In the genomic region with DNA sequence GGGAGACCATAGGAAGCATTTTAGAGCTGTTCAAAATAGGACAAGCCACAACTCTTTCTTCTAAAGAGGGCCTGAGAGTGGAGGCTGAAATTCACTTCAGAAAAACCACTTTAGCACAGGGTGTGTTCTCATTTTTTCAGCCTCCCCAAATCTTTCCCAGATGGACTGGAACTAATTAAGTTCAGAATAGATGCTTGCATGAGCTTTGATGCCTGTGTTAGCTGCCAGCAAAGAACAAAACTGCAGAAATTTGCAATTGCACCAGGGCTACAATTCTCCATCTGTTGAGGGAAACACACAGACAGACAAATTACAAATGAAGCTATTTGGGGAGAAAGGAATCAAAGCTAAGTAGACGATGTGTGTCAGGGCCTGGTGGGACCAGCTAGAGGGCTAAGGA, we compare ENCODE assay signal across 17 mouse cellular contexts. TPM values are rescaled to one million over a fixed set of nuclear protein-coding genes. Genes with fewer than 3 reads are reported as not detected.
DNase-seq lines count a peak whose midpoint lies in the region; ATAC-seq lines count a peak whose summit lies in the region.
"Had no signal": no experiment of that assay in that cellular context is flagged by ENCODE, and none has a peak within 500 bp of the region (broad histone marks: within the 10 kb centered on the region; RNA-seq: fewer than 3 reads in every experiment).

No protein-coding gene starts in this region.

- 27% methylated on average over 1 of the region's 1 CpGs for WGBS in forebrain, embryonic 16.5 days
- WGBS in forebrain, embryonic 10.5 days, result 50% methylated on average over 1 of the region's 1 CpGs
- WGBS in neural tube, embryonic 15.5 days, result 31% methylated on average over 1 of the region's 1 CpGs

- no peaks in the 10 kb centered on the region for H3K27me3 ChIP-seq in forebrain, embryonic 16.5 days (replicated peaks; ENCODE audit: control insufficient read depth, insufficient read depth, low read length)
- H3K27me3 ChIP-seq in forebrain, embryonic 10.5 days (ENCODE audit: poor library complexity, severe bottlenecking), result no peaks in the 10 kb centered on the region
- H3K27me3 ChIP-seq in neural tube, embryonic 15.5 days (replicated peaks), result no peaks in the 10 kb centered on the region
- H3K27me3 ChIP-seq: intestine, embryonic 15.5 days; lung, embryonic 15.5 days; midbrain, embryonic 12.5 days had no signal

- H3K4me2 ChIP-seq in forebrain, embryonic 16.5 days (ENCODE audit: low read length), result no peak overlapping the region
- no peak overlapping the region for H3K4me2 ChIP-seq in neural tube, embryonic 15.5 days
- H3K4me2 ChIP-seq: intestine, embryonic 15.5 days; lung, embryonic 15.5 days; midbrain, embryonic 12.5 days had no signal

- no peaks in the 10 kb centered on the region for H3K9me3 ChIP-seq in forebrain, embryonic 16.5 days (ENCODE audit: control insufficient read depth, low read length)
- no peaks in the 10 kb centered on the region for H3K9me3 ChIP-seq in forebrain, embryonic 10.5 days
- H3K9me3 ChIP-seq in neural tube, embryonic 15.5 days (replicated peaks), result no peaks in the 10 kb centered on the region
- H3K9me3 ChIP-seq: intestine, embryonic 15.5 days; lung, embryonic 15.5 days; midbrain, embryonic 12.5 days had no signal

- H3K27ac ChIP-seq in forebrain, embryonic 16.5 days (ENCODE audit: low read length), result peak overlapping the region; percentile 39; the same call in 1 of the 2 replicates
- no peak overlapping the region for H3K27ac ChIP-seq in forebrain, embryonic 10.5 days
- 0 out of 2 replicates have a peak overlapping the region, but pooled peaks have one; percentile 24 for H3K27ac ChIP-seq in neural tube, embryonic 15.5 days (replicated peaks)
- H3K27ac ChIP-seq: intestine, embryonic 15.5 days; lung, embryonic 15.5 days; midbrain, embryonic 12.5 days had no signal

- 0 out of 2 replicates have a peak, but pooled peaks cover 2% of the 10 kb centered on the region for H3K4me1 ChIP-seq in forebrain, embryonic 16.5 days (replicated peaks; ENCODE audit: control insufficient read depth, insufficient read depth, low read length)
- no peaks in the 10 kb centered on the region for H3K4me1 ChIP-seq in forebrain, embryonic 10.5 days
- H3K4me1 ChIP-seq in neural tube, embryonic 15.5 days, result 0 out of 2 replicates have a peak, but pooled peaks cover 3% of the 10 kb centered on the region
- H3K4me1 ChIP-seq: intestine, embryonic 15.5 days; lung, embryonic 15.5 days; midbrain, embryonic 12.5 days had no signal

- no peak overlapping the region for H3K9ac ChIP-seq in forebrain, embryonic 16.5 days (replicated peaks; ENCODE audit: low read depth, low read length)
- no peak overlapping the region for H3K9ac ChIP-seq in neural tube, embryonic 15.5 days (replicated peaks)
- H3K9ac ChIP-seq: intestine, embryonic 15.5 days; lung, embryonic 15.5 days; midbrain, embryonic 12.5 days had no signal

- ATAC-seq in forebrain, embryonic 16.5 days, result peak; percentile 78
- ATAC-seq in neural tube, embryonic 15.5 days (ENCODE audit: low FRiP score), result peak; percentile 69
- ATAC-seq: intestine, embryonic 15.5 days had no signal

- no peak overlapping the region for H3K4me3 ChIP-seq in forebrain, embryonic 16.5 days (replicated peaks; ENCODE audit: low read length)
- H3K4me3 ChIP-seq in forebrain, embryonic 10.5 days, result no peak overlapping the region
- no peak overlapping the region for H3K4me3 ChIP-seq in neural tube, embryonic 15.5 days (replicated peaks)
- H3K4me3 ChIP-seq: erythroblast, embryonic 14.5 days; intestine, embryonic 15.5 days; lung, embryonic 15.5 days; midbrain, embryonic 12.5 days had no signal

- H3K36me3 ChIP-seq in forebrain, embryonic 16.5 days (ENCODE audit: control insufficient read depth, insufficient read depth), result no peaks in the 10 kb centered on the region
- no peaks in the 10 kb centered on the region for H3K36me3 ChIP-seq in forebrain, embryonic 10.5 days (replicated peaks)
- H3K36me3 ChIP-seq in neural tube, embryonic 15.5 days, result no peaks in the 10 kb centered on the region
- H3K36me3 ChIP-seq: intestine, embryonic 15.5 days; lung, embryonic 15.5 days; midbrain, embryonic 12.5 days had no signal

- DNase-seq in forebrain, embryonic 10.5 days (ENCODE audit: extremely low spot score, low spot score), result no peak
- DNase-seq in neural tube, embryonic 10.5 days (ENCODE audit: extremely low spot score, low spot score), result no peak
- DNase-seq in layer of hippocampus, adult 9-11 months, result peak; percentile 85
- DNase-seq in skeletal muscle tissue, adult 2 months (ENCODE audit: low read depth, low spot score), result peak; percentile 25
- no peak for DNase-seq in urinary bladder, adult 2 months (ENCODE audit: low spot score)
- no peak for DNase-seq in thymus, postnatal 4 days
- DNase-seq: adrenal gland, postnatal 10 days; cerebellum, adult 8-10 months had no signal

RNA-seq across cellular contexts. Expression of a gene that starts 20.4 kb away (rescaled TPM):
- polyA plus RNA-seq in forebrain, embryonic 16.5 days (2015; fragmentation: Nextera tagmentation; extraction: Ambion mirVana), result not detected in 2 replicates
- not detected in 2 replicates for polyA plus RNA-seq in forebrain, embryonic 10.5 days (2016; fragmentation: Nextera tagmentation; extraction: Ambion mirVana)
- not detected in 2 replicates for polyA plus RNA-seq in neural tube, embryonic 15.5 days (2015; fragmentation: Nextera tagmentation; extraction: Ambion mirVana)
- polyA plus RNA-seq in urinary bladder, adult 2 months (2012; rRNA removed), result not detected in 2 replicates
- polyA plus RNA-seq: C2C12; erythroblast, embryonic 14.5 days; heart, embryonic 16.5 days; intestine, embryonic 15.5 days; limb, embryonic 11.5 days; lung, embryonic 15.5 days; midbrain, embryonic 12.5 days had no signal

RNA-seq across cellular contexts. Expression of a gene that starts 26.6 kb away (rescaled TPM):
- not detected in 2 replicates for polyA plus RNA-seq in forebrain, embryonic 16.5 days (2015; fragmentation: Nextera tagmentation; extraction: Ambion mirVana)
- polyA plus RNA-seq in forebrain, embryonic 10.5 days (2016; fragmentation: Nextera tagmentation; extraction: Ambion mirVana), result not detected in 2 replicates
- not detected in 2 replicates for polyA plus RNA-seq in neural tube, embryonic 15.5 days (2015; fragmentation: Nextera tagmentation; extraction: Ambion mirVana)
- polyA plus RNA-seq in urinary bladder, adult 2 months (2012; rRNA removed), result not detected in 2 replicates
- polyA plus RNA-seq: C2C12; erythroblast, embryonic 14.5 days; heart, embryonic 16.5 days; intestine, embryonic 15.5 days; limb, embryonic 11.5 days; lung, embryonic 15.5 days; midbrain, embryonic 12.5 days had no signal

RNA-seq across cellular contexts. Expression of a gene that starts 27.7 kb away (rescaled TPM):
- polyA plus RNA-seq in forebrain, embryonic 16.5 days (2015; fragmentation: Nextera tagmentation; extraction: Ambion mirVana), result not detected in 2 replicates
- not detected in 2 replicates for polyA plus RNA-seq in forebrain, embryonic 10.5 days (2016; fragmentation: Nextera tagmentation; extraction: Ambion mirVana)
- polyA plus RNA-seq in neural tube, embryonic 15.5 days (2015; fragmentation: Nextera tagmentation; extraction: Ambion mirVana), result not detected in 2 replicates
- not detected in 2 replicates for polyA plus RNA-seq in urinary bladder, adult 2 months (2012; rRNA removed)
- polyA plus RNA-seq: C2C12; erythroblast, embryonic 14.5 days; heart, embryonic 16.5 days; intestine, embryonic 15.5 days; limb, embryonic 11.5 days; lung, embryonic 15.5 days; midbrain, embryonic 12.5 days had no signal

RNA-seq across cellular contexts. Expression of a gene that starts 40.2 kb away (rescaled TPM):
- not detected in 2 replicates for polyA plus RNA-seq in forebrain, embryonic 16.5 days (2015; fragmentation: Nextera tagmentation; extraction: Ambion mirVana)
- not detected in 2 replicates for polyA plus RNA-seq in forebrain, embryonic 10.5 days (2016; fragmentation: Nextera tagmentation; extraction: Ambion mirVana)
- polyA plus RNA-seq in neural tube, embryonic 15.5 days (2015; fragmentation: Nextera tagmentation; extraction: Ambion mirVana), result not detected in 2 replicates
- not detected in 2 replicates for polyA plus RNA-seq in urinary bladder, adult 2 months (2012; rRNA removed)
- polyA plus RNA-seq: C2C12; erythroblast, embryonic 14.5 days; heart, embryonic 16.5 days; intestine, embryonic 15.5 days; limb, embryonic 11.5 days; lung, embryonic 15.5 days; midbrain, embryonic 12.5 days had no signal

RNA-seq across cellular contexts. Expression of a gene that starts 51.5 kb away (rescaled TPM):
- not detected in 2 replicates for polyA plus RNA-seq in forebrain, embryonic 16.5 days (2015; fragmentation: Nextera tagmentation; extraction: Ambion mirVana)
- polyA plus RNA-seq in forebrain, embryonic 10.5 days (2016; fragmentation: Nextera tagmentation; extraction: Ambion mirVana), result not detected in 2 replicates
- not detected in 2 replicates for polyA plus RNA-seq in neural tube, embryonic 15.5 days (2015; fragmentation: Nextera tagmentation; extraction: Ambion mirVana)
- polyA plus RNA-seq in urinary bladder, adult 2 months (2012; rRNA removed), result not detected in 2 replicates
- polyA plus RNA-seq: C2C12; erythroblast, embryonic 14.5 days; heart, embryonic 16.5 days; intestine, embryonic 15.5 days; limb, embryonic 11.5 days; lung, embryonic 15.5 days; midbrain, embryonic 12.5 days had no signal

Comparison
In these comparisons a context has a peak if more than half of its experiments do, and no peak if none do; other contexts are left out.
1. DNase-seq: peak in layer of hippocampus, adult 9-11 months (single experiment) and skeletal muscle tissue, adult 2 months (single experiment); none in forebrain, embryonic 10.5 days (single experiment), neural tube, embryonic 10.5 days (single experiment), urinary bladder, adult 2 months (single experiment) and thymus, postnatal 4 days (single experiment).